Mouse (Mus musculus): ENCODE data around the gene Uvrag.

DNA sequence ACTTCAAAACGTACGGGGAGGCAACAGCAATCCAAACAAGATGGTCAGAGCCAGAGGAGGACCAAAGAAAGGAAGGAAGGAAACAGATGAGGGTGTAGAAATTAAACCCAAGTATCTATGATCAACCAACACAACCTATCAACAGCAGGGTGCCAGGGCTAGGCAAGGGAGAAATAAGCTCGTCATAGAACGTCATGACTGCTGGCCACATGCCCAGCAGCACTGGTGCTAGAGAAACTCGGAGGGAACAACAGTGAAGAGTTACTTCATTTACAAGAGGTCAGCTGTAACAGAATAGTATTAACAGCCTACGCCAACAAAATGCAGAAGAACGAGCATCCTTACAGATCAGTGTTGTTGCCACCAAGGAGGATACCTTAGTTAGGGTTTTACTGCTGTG is 73.2 kb downstream of the Uvrag start:
- TF ChIP-seq CTCF (IDR thresholded peaks at IDR 0.05; ENCODE audit: extremely low read depth, insufficient read depth, insufficient read length, insufficient replicate concordance): no peak
- no peak for TF ChIP-seq POLR2A (IDR thresholded peaks at IDR 0.05; ENCODE audit: low read depth, low read length)
